Mouse (Mus musculus): Measurements from ENCODE around the gene Fgfr2. TPM values are rescaled to one million over a fixed set of nuclear protein-coding genes. Genes with fewer than 3 reads are reported as not detected.
A peak's percentile ranks its signal among the peaks of the same experiment; 100 is the strongest.

Gene Fgfr2
- polyA plus RNA-seq, 1 experiment from 2014 or later = 121 TPM

- 68% methylated on average over 5 of the region's 5 CpGs for WGBS
- Histone ChIP-seq H3K36me3 (no peaks in the 10 kb centered on the region), H3K9ac (no peak overlapping the region), H3K9me3 (no peaks in the 10 kb centered on the region), H3K27ac (no peak overlapping the region), H3K4me1 (peaks cover 6% of the 10 kb centered on the region; the same call in 1 of the 2 replicates), H3K4me3 (no peak overlapping the region), H3K27me3 (no peaks in the 10 kb centered on the region), H3K4me2 (replicated peaks) (no peak overlapping the region)
- no peak for ATAC-seq (ENCODE audit: insufficient number of reproducible peaks, insufficient read depth, low FRiP score, low TSS enrichment)
Observed at GRCm38 (mm10) chr7:132891561-132892310, 231.4 kb downstream of the Fgfr2 start.

DNA sequence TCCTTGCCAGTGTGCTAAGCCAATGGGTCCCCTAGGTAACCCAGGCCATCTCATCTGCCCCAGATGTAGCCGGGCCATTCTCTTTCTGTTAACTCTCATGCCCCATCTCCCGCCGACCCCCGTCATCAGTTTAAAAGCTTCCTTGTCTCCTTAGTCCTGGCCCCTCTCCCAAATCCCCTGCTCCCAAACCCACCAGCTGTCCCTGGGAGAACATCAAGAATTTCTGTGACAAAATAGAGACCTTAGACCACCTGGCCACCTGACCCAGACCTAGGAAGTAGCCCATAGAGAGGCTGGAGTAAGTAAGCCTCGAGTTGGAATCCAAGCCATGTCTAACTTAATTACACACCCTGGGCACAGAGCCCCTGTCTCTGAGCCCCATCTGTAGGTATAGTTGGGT is 232.9 kb downstream of the Fgfr2 start:
- H3K9ac ChIP-seq = no peak overlapping the region
- no peaks in the 10 kb centered on the region for H3K27me3 ChIP-seq
- H3K4me3 ChIP-seq = no peak overlapping the region
- no peak for ATAC-seq (ENCODE audit: insufficient number of reproducible peaks, insufficient read depth, low FRiP score, low TSS enrichment)
- no peak overlapping the region for H3K4me2 ChIP-seq (replicated peaks)
- H3K4me1 ChIP-seq = peaks cover 6% of the 10 kb centered on the region; the same call in 1 of the 2 replicates
- H3K27ac ChIP-seq = no peak overlapping the region
- WGBS = 86% methylated on average over 5 of the region's 5 CpGs
- no peaks in the 10 kb centered on the region for H3K9me3 ChIP-seq
- H3K36me3 ChIP-seq = peaks cover 5% of the 10 kb centered on the region; the same call in 1 of the 2 replicates

- no peak for ATAC-seq (ENCODE audit: insufficient number of reproducible peaks, insufficient read depth, low FRiP score, low TSS enrichment)
- Histone ChIP-seq H3K27me3 (no peaks in the 10 kb centered on the region), H3K4me2 (replicated peaks) (no peak overlapping the region), H3K36me3 (peaks cover 8% of the 10 kb centered on the region), H3K9ac (no peak overlapping the region), H3K4me1 (peaks cover 6% of the 10 kb centered on the region; the same call in 1 of the 2 replicates), H3K9me3 (no peaks in the 10 kb centered on the region), H3K27ac (no peak overlapping the region), H3K4me3 (no peak overlapping the region)
- WGBS = 89% methylated on average over 8 of the region's 8 CpGs
Observed at GRCm38 (mm10) chr7:132889691-132890090, 233.5 kb downstream of the Fgfr2 start.

GRCm38 (mm10) chr7:132888518-132889249 is 234.5 kb downstream of the Fgfr2 start:
- H3K27ac ChIP-seq = no peak overlapping the region
- H3K9ac ChIP-seq = no peak overlapping the region
- 65% methylated on average over 4 of the region's 4 CpGs for WGBS
- no peaks in the 10 kb centered on the region for H3K9me3 ChIP-seq
- ATAC-seq (ENCODE audit: insufficient number of reproducible peaks, insufficient read depth, low FRiP score, low TSS enrichment) = no peak
- no peak overlapping the region for H3K4me3 ChIP-seq
- H3K4me1 ChIP-seq = peaks cover 6% of the 10 kb centered on the region; the same call in 1 of the 2 replicates
- peaks cover 17% of the 10 kb centered on the region for H3K36me3 ChIP-seq
- H3K4me2 ChIP-seq (replicated peaks) = no peak overlapping the region
- no peaks in the 10 kb centered on the region for H3K27me3 ChIP-seq

GRCm38 (mm10) chr7:132888052-132888451 is 235.1 kb downstream of the Fgfr2 start:
- Histone ChIP-seq H3K4me1 (peaks cover 6% of the 10 kb centered on the region; the same call in 1 of the 2 replicates), H3K36me3 (peaks cover 23% of the 10 kb centered on the region), H3K9ac (no peak overlapping the region), H3K9me3 (no peaks in the 10 kb centered on the region), H3K4me3 (no peak overlapping the region), H3K27me3 (no peaks in the 10 kb centered on the region), H3K4me2 (replicated peaks) (no peak overlapping the region), H3K27ac (no peak overlapping the region)
- WGBS = 69% methylated on average over 3 of the region's 3 CpGs
- ATAC-seq (ENCODE audit: insufficient number of reproducible peaks, insufficient read depth, low FRiP score, low TSS enrichment) = no peak

DNA sequence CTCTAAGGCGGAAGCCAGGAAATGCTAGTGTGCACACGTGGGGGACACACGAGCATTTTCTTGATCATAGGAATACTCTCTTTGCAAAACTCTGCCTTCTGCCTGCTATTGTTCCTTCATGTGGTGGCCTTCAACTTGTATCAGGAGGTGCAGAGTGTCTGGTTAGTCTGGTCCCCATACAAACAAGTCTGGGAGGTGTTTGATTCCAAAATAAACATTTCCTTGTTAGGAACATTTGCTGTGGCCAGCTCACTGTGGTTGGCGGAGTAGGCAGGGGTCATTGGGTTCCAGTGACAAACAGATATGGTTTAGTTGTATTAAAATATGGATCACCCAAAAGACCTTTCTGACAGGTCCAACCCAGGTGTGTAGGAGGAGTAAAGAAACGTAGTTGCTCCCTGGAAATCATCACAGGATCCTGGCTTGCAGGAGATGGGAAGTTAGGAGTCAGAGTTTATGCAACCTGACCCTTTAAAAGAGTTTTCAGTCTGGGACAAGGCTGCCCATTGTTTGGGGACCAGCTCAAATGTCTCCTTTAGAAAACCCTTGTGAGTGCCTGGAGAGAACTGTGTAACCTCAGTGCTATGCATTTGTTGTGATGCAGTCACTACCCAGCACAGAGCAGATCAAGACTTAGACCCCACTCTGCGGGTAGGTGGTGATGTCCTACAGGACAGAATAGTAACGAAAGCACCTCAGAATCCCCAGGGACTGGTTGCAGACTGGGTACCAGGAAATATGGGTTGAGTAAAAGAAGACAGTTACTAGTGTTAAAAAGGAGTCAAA is 235.9 kb downstream of the Fgfr2 start:
- Histone ChIP-seq H3K9me3 (no peaks in the 10 kb centered on the region), H3K36me3 (peaks cover 32% of the 10 kb centered on the region), H3K9ac (no peak overlapping the region), H3K4me1 (peaks cover 6% of the 10 kb centered on the region; the same call in 1 of the 2 replicates), H3K27me3 (no peaks in the 10 kb centered on the region), H3K27ac (peak overlapping the region; percentile 30; the same call in 1 of the 2 replicates), H3K4me3 (no peak overlapping the region), H3K4me2 (replicated peaks) (no peak overlapping the region)
- ATAC-seq (ENCODE audit: insufficient number of reproducible peaks, insufficient read depth, low FRiP score, low TSS enrichment) = no peak
- 30% methylated on average over 7 of the region's 7 CpGs for WGBS

DNA sequence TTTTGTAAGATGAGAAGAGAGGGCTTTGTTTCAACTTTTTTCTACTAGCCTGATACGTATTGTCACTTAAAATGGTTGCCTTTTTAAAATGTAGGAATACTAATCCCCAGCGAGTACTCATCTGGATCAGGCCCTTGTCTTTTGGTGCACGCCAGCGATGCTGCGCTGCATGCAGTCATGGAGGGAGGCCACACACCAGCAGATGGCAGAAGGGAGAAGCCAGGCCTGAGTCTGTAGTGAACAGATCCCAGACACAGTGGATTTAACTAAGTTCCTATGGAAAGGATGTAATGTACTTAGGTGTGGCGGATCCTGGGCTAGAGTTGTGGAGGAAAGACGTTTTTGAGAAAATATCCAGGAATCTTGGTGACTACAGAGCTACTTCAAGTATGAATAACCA is 239.1 kb downstream of the Fgfr2 start:
- H3K4me1 ChIP-seq = peaks cover 6% of the 10 kb centered on the region; the same call in 1 of the 2 replicates
- WGBS = 89% methylated on average over 7 of the region's 7 CpGs
- H3K9ac ChIP-seq = no peak overlapping the region
- H3K4me3 ChIP-seq = no peak overlapping the region
- no peaks in the 10 kb centered on the region for H3K9me3 ChIP-seq
- no peak for ATAC-seq (ENCODE audit: insufficient number of reproducible peaks, insufficient read depth, low FRiP score, low TSS enrichment)
- peaks cover 62% of the 10 kb centered on the region for H3K36me3 ChIP-seq
- no peaks in the 10 kb centered on the region for H3K27me3 ChIP-seq
- no peak overlapping the region for H3K27ac ChIP-seq
- no peak overlapping the region for H3K4me2 ChIP-seq (replicated peaks)

- no peaks in the 10 kb centered on the region for H3K9me3 ChIP-seq
- H3K9ac ChIP-seq = no peak overlapping the region
- no peak overlapping the region for H3K4me3 ChIP-seq
- no peak overlapping the region for H3K27ac ChIP-seq
- 75% methylated on average over 2 of the region's 2 CpGs for WGBS
- H3K36me3 ChIP-seq = peaks cover 77% of the 10 kb centered on the region
- ATAC-seq (ENCODE audit: insufficient number of reproducible peaks, insufficient read depth, low FRiP score, low TSS enrichment) = no peak
- no peak overlapping the region for H3K4me2 ChIP-seq (replicated peaks)
- no peaks in the 10 kb centered on the region for H3K27me3 ChIP-seq
- peaks cover 5% of the 10 kb centered on the region; the same call in 1 of the 2 replicates for H3K4me1 ChIP-seq
Observed at GRCm38 (mm10) chr7:132882343-132882742, 240.8 kb downstream of the Fgfr2 start.

GRCm38 (mm10) chr7:132880276-132880675 is 242.9 kb downstream of the Fgfr2 start:
- Histone ChIP-seq H3K36me3 (peaks cover 94% of the 10 kb centered on the region), H3K9me3 (no peaks in the 10 kb centered on the region), H3K27me3 (no peaks in the 10 kb centered on the region), H3K27ac (no peak overlapping the region), H3K4me2 (replicated peaks) (no peak overlapping the region), H3K4me1 (no peaks in the 10 kb centered on the region), H3K9ac (no peak overlapping the region), H3K4me3 (no peak overlapping the region)
- ATAC-seq (ENCODE audit: insufficient number of reproducible peaks, insufficient read depth, low FRiP score, low TSS enrichment) = no peak
- WGBS = 82% methylated on average over 1 of the region's 1 CpGs

- Histone ChIP-seq H3K4me1 (no peaks in the 10 kb centered on the region), H3K27ac (no peak overlapping the region), H3K27me3 (no peaks in the 10 kb centered on the region), H3K4me2 (replicated peaks) (no peak overlapping the region), H3K9ac (no peak overlapping the region), H3K9me3 (no peaks in the 10 kb centered on the region), H3K36me3 (peaks cover 80% of the 10 kb centered on the region), H3K4me3 (no peak overlapping the region)
- no peak for ATAC-seq (ENCODE audit: insufficient number of reproducible peaks, insufficient read depth, low FRiP score, low TSS enrichment)
- WGBS = 92% methylated on average over 2 of the region's 2 CpGs
Observed at GRCm38 (mm10) chr7:132875391-132876086, 247.6 kb downstream of the Fgfr2 start.

DNA sequence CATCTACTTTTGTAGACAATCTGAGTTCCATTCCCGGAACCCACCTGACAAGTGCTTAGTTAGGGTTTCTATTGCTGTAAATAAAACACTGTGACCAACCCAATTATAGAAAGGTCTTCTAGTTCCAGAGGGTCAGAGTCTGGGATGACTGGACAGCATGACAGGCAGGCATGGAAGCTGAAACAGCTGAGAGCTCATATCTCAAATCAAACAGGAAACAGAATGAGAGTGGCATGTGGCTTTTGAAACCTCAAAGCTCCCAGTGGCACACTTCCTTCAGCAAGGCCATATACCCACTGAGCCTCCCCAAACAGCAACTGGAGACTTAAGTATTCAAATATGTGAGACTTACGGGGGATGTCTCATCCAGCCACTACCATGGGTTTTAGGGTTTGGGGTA is 250.1 kb downstream of the Fgfr2 start:
- peaks cover 75% of the 10 kb centered on the region for H3K36me3 ChIP-seq

More for the DNA sequence above, 250.1 kb downstream of the Fgfr2 start:
- Histone ChIP-seq H3K27me3 (no peaks in the 10 kb centered on the region), H3K4me1 (no peaks in the 10 kb centered on the region), H3K27ac (no peak overlapping the region), H3K4me2 (replicated peaks) (no peak overlapping the region), H3K9me3 (no peaks in the 10 kb centered on the region), H3K4me3 (no peak overlapping the region), H3K9ac (no peak overlapping the region)
- WGBS = 92% methylated on average over 2 of the region's 2 CpGs
- ATAC-seq (ENCODE audit: insufficient number of reproducible peaks, insufficient read depth, low FRiP score, low TSS enrichment) = no peak

All from embryonic facial prominence, embryonic 12.5 days (tissue).